Mouse (Mus musculus): Measurements from ENCODE around the gene Syncrip. TPM values are rescaled to one million over a fixed set of nuclear protein-coding genes. Genes with fewer than 3 reads are reported as not detected.

Syncrip gene
- polyA plus RNA-seq, 1 experiment = 30.1 TPM

GRCm38 (mm10) chr9:88523335-88523668 is 40.9 kb upstream of the Syncrip start:
- no peak for TF ChIP-seq POLR2A (IDR thresholded peaks at IDR 0.05; ENCODE audit: borderline replicate concordance, insufficient read depth, low read length)
- no peak for TF ChIP-seq CTCF (IDR thresholded peaks at IDR 0.05; ENCODE audit: borderline replicate concordance, insufficient read depth, low read depth, low read length)
- no peaks in the 10 kb centered on the region for H3K27me3 ChIP-seq (ENCODE audit: control insufficient read depth, insufficient read depth, low read length)
- H3K4me1 ChIP-seq (ENCODE audit: control insufficient read depth, insufficient read depth, low read length) = no peaks in the 10 kb centered on the region; the same call in 1 of the 2 replicates
- DNase-seq = no peak
- 2% methylated on average over 16 of the region's 16 CpGs for WGBS
- H3K27ac ChIP-seq (ENCODE audit: insufficient read depth, low read length) = no peak overlapping the region
- peak overlapping the region; percentile 79 for H3K4me3 ChIP-seq (replicated peaks; ENCODE audit: insufficient read depth, low read depth, low read length)

- peak; percentile 95 to 96 for DNase-seq
- H3K27ac ChIP-seq (ENCODE audit: insufficient read depth, low read length) = 0 out of 2 replicates have a peak overlapping the region, but pooled peaks have one; percentile 15
- TF ChIP-seq POLR2A (IDR thresholded peaks at IDR 0.05; ENCODE audit: borderline replicate concordance, insufficient read depth, low read length) (peak; percentile 99; the same call in 1 of the 2 replicates), CTCF (IDR thresholded peaks at IDR 0.05; ENCODE audit: borderline replicate concordance, insufficient read depth, low read depth, low read length) (peak; percentile 14; the same call in 1 of the 2 replicates)
- H3K4me3 ChIP-seq (replicated peaks; ENCODE audit: insufficient read depth, low read depth, low read length) = peak overlapping the region; percentile 79
- under 1% methylated on average over 69 of the region's 69 CpGs for WGBS
- no peaks in the 10 kb centered on the region; the same call in 1 of the 2 replicates for H3K4me1 ChIP-seq (ENCODE audit: control insufficient read depth, insufficient read depth, low read length)
- no peaks in the 10 kb centered on the region for H3K27me3 ChIP-seq (ENCODE audit: control insufficient read depth, insufficient read depth, low read length)
Measured at GRCm38 (mm10) chr9:88522569-88523334, 40.4 kb upstream of the Syncrip start.

GRCm38 (mm10) chr9:88521961-88522568 is 39.7 kb upstream of the Syncrip start:
- no peak for TF ChIP-seq CTCF (IDR thresholded peaks at IDR 0.05; ENCODE audit: borderline replicate concordance, insufficient read depth, low read depth, low read length)
- TF ChIP-seq POLR2A (IDR thresholded peaks at IDR 0.05; ENCODE audit: borderline replicate concordance, insufficient read depth, low read length) = no peak
- no peaks in the 10 kb centered on the region; the same call in 1 of the 2 replicates for H3K4me1 ChIP-seq (ENCODE audit: control insufficient read depth, insufficient read depth, low read length)
- H3K27me3 ChIP-seq (ENCODE audit: control insufficient read depth, insufficient read depth, low read length) = no peaks in the 10 kb centered on the region
- H3K4me3 ChIP-seq (replicated peaks; ENCODE audit: insufficient read depth, low read depth, low read length) = peak overlapping the region; percentile 79
- DNase-seq = peak in 1 of 2 experiments; percentile 18
- 0 out of 2 replicates have a peak overlapping the region, but pooled peaks have one; percentile 15 for H3K27ac ChIP-seq (ENCODE audit: insufficient read depth, low read length)
- under 1% methylated on average over 10 of the region's 10 CpGs for WGBS

DNA sequence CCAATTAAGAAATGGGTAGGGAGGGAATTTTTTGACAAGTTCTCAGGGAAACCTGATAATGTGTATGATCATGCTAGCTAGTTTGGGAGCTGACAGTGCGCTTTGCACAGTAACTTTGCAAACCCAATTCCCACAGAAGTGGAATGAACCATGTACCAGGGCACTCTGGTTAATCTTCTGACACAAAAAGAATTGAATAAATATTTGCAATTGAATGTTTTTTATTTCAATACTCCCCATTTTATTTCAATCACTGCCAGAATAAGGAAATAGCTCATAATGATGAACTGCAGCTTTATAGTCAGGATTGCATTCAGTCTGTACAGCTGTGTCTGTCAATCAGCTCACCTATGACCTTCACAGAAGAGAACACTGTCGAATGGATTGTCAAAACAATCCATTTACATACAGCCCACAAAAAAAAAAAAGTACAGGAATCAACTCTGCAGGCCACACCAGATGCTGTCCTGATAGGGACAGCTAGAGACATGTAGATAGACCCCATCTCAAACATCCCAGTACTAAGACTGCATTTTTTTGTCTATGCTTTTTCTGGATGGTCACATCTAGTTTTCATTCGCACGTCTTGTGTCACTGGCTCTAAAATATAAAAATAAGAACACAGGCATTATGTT is 38.6 kb upstream of the Syncrip start:
- H3K4me3 ChIP-seq (replicated peaks; ENCODE audit: insufficient read depth, low read depth, low read length) = peak overlapping the region; percentile 17
- H3K27ac ChIP-seq (ENCODE audit: insufficient read depth, low read length) = no peak overlapping the region
- WGBS = 39% methylated on average over 4 of the region's 4 CpGs
- no peaks in the 10 kb centered on the region; the same call in 1 of the 2 replicates for H3K4me1 ChIP-seq (ENCODE audit: control insufficient read depth, insufficient read depth, low read length)
- no peak for DNase-seq
- H3K27me3 ChIP-seq (ENCODE audit: control insufficient read depth, insufficient read depth, low read length) = no peaks in the 10 kb centered on the region
- TF ChIP-seq CTCF (IDR thresholded peaks at IDR 0.05; ENCODE audit: borderline replicate concordance, insufficient read depth, low read depth, low read length) = no peak
- no peak for TF ChIP-seq POLR2A (IDR thresholded peaks at IDR 0.05; ENCODE audit: borderline replicate concordance, insufficient read depth, low read length)

- no peak overlapping the region for H3K27ac ChIP-seq (ENCODE audit: insufficient read depth, low read length)
- 50% methylated on average over 2 of the region's 2 CpGs for WGBS
- TF ChIP-seq CTCF (IDR thresholded peaks at IDR 0.05; ENCODE audit: borderline replicate concordance, insufficient read depth, low read depth, low read length) = no peak
- no peak for TF ChIP-seq POLR2A (IDR thresholded peaks at IDR 0.05; ENCODE audit: borderline replicate concordance, insufficient read depth, low read length)
- DNase-seq = no peak
- no peaks in the 10 kb centered on the region for H3K27me3 ChIP-seq (ENCODE audit: control insufficient read depth, insufficient read depth, low read length)
- H3K4me1 ChIP-seq (ENCODE audit: control insufficient read depth, insufficient read depth, low read length) = no peaks in the 10 kb centered on the region; the same call in 1 of the 2 replicates
- H3K4me3 ChIP-seq (replicated peaks; ENCODE audit: insufficient read depth, low read depth, low read length) = no peak overlapping the region
Measured at GRCm38 (mm10) chr9:88520122-88520848, 37.9 kb upstream of the Syncrip start.

DNA sequence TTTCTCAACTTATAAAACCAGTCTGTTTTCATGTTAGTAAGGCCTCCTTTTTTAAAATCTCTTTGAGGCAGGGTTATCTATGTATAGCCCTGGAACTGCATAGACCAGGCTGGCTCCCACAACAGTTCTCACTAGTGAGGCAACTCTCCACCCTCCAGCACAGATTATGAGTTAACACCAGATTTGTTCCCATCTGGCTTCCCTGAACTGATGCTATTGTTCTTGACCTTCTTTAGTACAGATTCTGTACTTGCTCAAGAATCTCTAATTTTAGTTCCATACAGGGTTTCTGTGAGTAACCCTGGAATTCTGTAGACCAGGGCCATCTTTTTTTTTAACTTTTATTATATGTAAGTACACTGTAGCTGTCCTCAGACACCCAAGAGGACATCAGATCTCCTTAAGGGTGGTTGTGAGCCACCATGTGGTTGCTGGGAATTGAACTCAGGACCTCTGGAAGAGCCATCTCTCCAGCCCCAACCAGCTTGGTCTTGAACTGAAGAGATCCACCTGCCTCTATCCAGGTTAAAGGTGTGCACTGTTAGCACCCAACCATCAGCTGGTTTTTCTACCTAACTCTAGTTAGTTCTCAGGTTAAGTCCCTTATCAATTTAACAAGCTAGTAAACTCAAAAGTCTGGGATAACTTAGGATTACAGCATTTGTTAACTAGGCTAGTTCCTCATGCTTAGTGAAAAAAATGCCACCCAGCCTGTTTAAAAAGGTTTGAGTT is 37.2 kb upstream of the Syncrip start:
- DNase-seq = no peak

More for the DNA sequence above, 37.2 kb upstream of the Syncrip start:
- TF ChIP-seq CTCF (IDR thresholded peaks at IDR 0.05; ENCODE audit: borderline replicate concordance, insufficient read depth, low read depth, low read length) (no peak), POLR2A (IDR thresholded peaks at IDR 0.05; ENCODE audit: borderline replicate concordance, insufficient read depth, low read length) (no peak)
- Histone ChIP-seq H3K27ac (ENCODE audit: insufficient read depth, low read length) (no peak overlapping the region), H3K4me1 (ENCODE audit: control insufficient read depth, insufficient read depth, low read length) (no peaks in the 10 kb centered on the region; the same call in 1 of the 2 replicates), H3K4me3 (replicated peaks; ENCODE audit: insufficient read depth, low read depth, low read length) (no peak overlapping the region), H3K27me3 (ENCODE audit: control insufficient read depth, insufficient read depth, low read length) (no peaks in the 10 kb centered on the region)

Measured in cerebellum, adult 2 months (tissue).